Mouse (Mus musculus) heart, adult 9 months (tissue): ENCODE data around the gene Dock10.

Experiments used
- DNase-seq, 2 experiments: peaks; one replicate each; pipeline ENCODE4 v3.0.0; 2022; ENCODE audit warnings: low spot score in 2 of 2

Dock10 gene

DNA sequence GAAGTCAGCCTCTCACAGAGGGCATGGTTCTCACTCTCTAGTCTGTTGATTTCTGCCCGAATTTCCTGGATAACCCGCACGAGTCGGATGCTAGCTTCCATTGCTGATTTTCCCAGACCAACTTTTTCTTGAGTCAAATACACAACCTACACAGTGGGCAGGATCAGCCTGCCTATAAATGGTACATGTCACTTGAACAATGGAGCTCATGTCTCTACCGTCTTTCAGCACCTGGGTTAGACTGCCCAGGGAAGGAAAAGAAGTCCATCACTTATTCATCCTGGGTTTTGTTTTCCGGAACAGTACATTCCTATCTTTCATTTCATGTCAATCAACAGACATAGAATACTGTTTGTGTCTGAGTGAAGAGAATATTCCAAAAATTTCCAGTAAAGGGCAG, 297.0 kb downstream of the Dock10 start, which contains the start of gene Gm45261:
Gene Gm45261 (minus strand): TSS at position 101 of the 400 bp plus-strand sequence.
- no peak for DNase-seq

DNA sequence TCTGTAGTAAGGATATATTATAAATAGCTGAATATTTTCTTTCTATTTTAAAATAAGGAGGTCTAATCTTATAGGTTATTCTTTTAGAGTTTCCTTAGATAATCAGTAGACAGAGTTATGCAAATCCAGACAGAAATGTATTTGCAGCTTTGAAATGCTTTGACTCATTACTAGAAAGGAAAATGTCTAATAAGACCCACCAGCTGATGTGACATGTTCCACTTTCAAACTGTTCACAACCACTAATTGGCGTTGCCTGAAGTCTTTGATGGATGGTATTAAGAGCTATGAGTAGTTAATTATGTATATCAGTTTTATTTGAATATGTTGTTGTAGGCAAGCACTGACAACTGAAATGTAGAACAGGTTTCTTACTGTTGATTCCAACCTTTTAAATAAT, 298.4 kb downstream of the Dock10 start:
- DNase-seq = no peak

DNA sequence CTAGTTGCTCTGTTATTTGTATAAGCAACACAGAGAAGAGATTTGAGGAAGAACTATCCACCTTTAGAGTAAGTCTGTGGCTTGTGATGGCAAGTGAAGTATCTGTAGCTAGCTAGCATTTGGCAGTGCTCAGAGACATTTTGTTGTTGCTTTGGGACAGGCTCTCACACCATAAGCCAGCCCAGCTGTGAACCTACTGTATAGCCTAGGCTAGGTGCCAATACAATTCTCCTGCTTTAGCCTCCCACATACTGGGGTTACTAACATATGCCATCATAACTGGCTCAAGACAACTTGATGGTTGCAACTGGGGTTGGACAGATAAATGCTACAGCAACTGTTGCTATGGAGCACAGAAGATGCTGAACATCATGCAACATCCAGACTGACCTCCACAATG, 298.9 kb downstream of the Dock10 start:
- DNase-seq = no peak

DNA sequence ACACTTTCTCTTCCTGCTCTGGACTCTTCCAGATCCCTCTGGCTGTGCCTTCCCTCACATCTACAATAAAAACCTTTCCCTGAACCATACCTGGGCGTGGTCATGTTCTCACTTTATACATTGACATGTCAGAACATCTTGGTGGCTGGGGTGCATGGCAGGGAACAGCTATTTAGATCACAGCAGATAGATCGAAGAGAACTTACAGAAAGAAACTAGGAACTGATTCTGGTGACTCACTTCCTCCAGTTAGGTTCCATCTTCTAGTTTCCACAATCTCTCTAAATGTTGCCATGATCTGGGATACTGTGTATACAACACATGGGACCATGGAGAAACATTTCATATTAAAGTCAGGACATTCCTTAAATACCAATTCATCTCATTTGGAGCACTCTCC, 304.4 kb downstream of the Dock10 start:
- DNase-seq = no peak

DNA sequence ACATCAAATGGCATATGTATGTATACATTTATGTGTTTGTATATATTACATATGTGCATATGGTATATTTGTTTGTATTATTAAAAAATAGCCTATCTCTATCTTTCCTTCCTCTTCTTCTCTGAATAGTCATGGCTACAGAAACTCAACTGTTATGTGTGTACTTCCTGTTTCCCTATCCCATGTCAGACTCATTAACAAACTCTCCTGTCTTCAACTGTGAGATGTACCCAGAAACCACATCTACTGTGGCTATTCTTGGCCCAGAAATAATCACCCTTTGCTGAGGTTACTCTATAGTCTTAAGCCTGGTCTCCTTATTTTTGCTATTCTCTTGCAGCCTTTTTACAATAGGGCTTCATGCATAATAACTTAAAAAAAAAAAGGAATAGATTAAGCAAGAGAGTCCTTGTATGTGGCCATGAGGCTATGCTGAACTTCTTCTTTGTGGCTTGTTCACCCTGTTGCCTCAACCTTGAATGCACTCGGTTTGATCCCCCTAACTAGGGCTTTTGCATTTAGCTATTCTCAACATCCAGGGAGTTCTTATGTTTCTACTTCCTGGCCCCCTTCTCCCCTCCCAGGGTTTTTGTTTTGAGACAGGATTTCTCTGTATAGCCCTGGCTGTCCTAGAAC, 306.3 kb downstream of the Dock10 start:
- no peak for DNase-seq
